Mouse (Mus musculus) lung, postnatal 0 days (tissue): ENCODE results near the gene Dach1.

ENCODE experiments used
- CTCF ChIP-seq: IDR thresholded peaks from 2 replicates; pipeline ENCODE4 v1.5.1; 2016; ENCODE audit warnings: antibody characterized with exemption, mild to moderate bottlenecking
- EP300 ChIP-seq: IDR thresholded peaks from 2 replicates; pipeline ENCODE4 v1.6.1; 2016; ENCODE audit warnings: antibody characterized with exemption, mild to moderate bottlenecking, control low read depth

DNA sequence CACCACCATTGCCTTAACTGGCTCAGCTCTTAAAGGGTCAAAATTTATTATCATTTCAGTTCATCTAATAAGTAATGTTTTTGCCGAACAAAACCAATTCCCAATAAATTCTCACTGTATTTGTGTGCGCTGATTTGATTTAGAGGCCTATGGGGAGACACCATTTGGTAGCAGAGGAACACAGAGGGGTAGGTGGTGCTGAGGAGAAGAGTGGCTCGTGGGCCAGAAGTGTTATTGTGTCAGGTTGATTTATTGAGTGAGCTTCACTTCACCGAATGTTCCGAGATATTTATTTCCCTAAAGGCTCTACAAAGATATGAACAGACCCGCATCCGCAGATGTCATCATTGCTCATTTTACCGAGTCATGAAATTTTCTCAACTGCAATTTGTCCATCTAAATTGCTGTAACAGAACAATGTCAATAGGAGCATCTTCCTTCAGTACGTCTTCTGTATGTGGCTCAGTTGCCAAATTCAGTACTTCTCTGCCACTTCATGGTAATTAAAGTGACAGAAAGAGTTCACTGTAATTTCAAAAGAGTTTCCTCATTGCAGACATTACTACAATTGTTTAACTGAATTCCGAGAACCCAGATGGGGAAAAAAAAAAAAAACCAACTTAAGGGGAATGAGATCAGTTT is 65.1 kb downstream of the Dach1 start:
- no peak for TF ChIP-seq CTCF
- TF ChIP-seq EP300: no peak
